Mouse (Mus musculus) megakaryocyte, embryonic 14.5 days (primary cell): ENCODE results near the gene Adgrl2.

Source experiments
- FLI1 ChIP-seq: IDR thresholded peaks from 2 replicates; pipeline ENCODE4 v1.6.1; 2012; ENCODE audit warnings: low read length, inconsistent platforms, mixed read lengths
- GATA1 ChIP-seq: IDR thresholded peaks from 3 replicates; pipeline ENCODE4 v1.6.1; 2012; ENCODE audit warnings: mixed read lengths, low read length, inconsistent platforms, borderline replicate concordance

DNA sequence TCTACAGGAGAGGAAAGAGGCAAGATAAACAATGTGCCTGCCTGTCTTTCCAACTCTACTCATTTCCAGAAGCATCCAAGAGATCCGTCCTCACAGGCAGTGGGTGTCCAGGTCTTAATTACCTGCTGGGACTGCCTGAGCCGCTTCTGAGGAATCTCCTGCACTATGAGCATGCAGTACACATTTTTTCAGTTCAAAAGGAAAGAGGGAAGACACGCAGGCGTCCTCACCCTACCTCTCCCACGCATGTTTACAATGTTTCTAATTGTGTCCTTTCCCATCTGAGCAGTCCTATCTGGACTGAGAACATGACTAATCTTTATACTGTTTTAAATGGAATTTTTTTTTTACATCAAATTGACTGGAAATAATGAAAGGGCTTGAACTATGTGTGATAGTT, 74.1 kb downstream of the Adgrl2 start:
- TF ChIP-seq GATA1 = no peak
- TF ChIP-seq FLI1 = no peak
